Mouse (Mus musculus): Measurements from ENCODE around the gene Ngly1. TPM values are rescaled to one million over a fixed set of nuclear protein-coding genes. Genes with fewer than 3 reads are reported as not detected.

Gene Ngly1
- total and polyA plus RNA-seq, 3 experiments = 17.0 to 37.5 (median 21.7) TPM

DNA sequence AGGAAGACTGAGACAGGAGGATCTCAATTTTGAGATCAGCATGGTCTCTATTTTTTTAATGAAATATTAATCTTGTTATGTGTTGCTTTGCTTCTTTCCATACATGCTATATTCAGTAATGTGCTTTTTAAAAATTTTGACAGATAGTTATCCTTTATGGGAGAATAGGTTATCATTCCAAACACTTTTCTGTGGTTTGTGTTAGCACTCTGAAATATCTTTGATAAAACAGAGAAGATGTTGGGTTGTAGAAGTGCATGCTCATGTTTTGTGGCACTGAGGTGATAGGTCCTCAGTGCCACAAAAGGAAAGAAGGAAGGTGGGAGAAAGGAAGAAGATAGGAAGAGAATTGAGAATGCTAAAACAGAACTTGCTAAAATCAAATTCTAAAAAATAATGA lies 43.9 kb downstream of the Ngly1 start:
- TF ChIP-seq POLR2AphosphoS2 (IDR thresholded peaks at IDR 0.05; ENCODE audit: low read depth, low read length) (no peak), JUND (conservative IDR thresholded peaks at IDR 0.05; ENCODE audit: low read depth, low read length) (no peak), BHLHE40 (IDR thresholded peaks at IDR 0.05; ENCODE audit: low read depth, low read length) (no peak), HCFC1 (IDR thresholded peaks at IDR 0.05; ENCODE audit: low read depth, low read length) (no peak), POLR2A (IDR thresholded peaks at IDR 0.05; ENCODE audit: low read depth, low read length) (no peak), ZC3H11A (IDR thresholded peaks at IDR 0.05; ENCODE audit: low read depth, low read length) (no peak), MXI1 (IDR thresholded peaks at IDR 0.05; ENCODE audit: low read depth, low read length) (no peak), NELFE (IDR thresholded peaks at IDR 0.05; ENCODE audit: low read depth, low read length) (no peak), MEF2A (IDR thresholded peaks at IDR 0.05; ENCODE audit: borderline replicate concordance, low read depth, low read length) (no peak), ELF1 (IDR thresholded peaks at IDR 0.05; ENCODE audit: low read depth, low read length) (no peak), JUN (IDR thresholded peaks at IDR 0.05; ENCODE audit: insufficient read depth, low read depth, low read length) (no peak), RAD21 (IDR thresholded peaks at IDR 0.05; ENCODE audit: low read depth, low read length) (no peak), CTCF (conservative IDR thresholded peaks at IDR 0.05 in 1 of 2, IDR thresholded peaks at IDR 0.05 in 1 of 2; ENCODE audit: low read depth in 2 of 2, low read length in 2 of 2) (no peak), TBP (conservative IDR thresholded peaks at IDR 0.05; ENCODE audit: low read depth, low read length) (no peak), USF1 (IDR thresholded peaks at IDR 0.05; ENCODE audit: low read depth, low read length) (no peak)
- Histone ChIP-seq H3K9ac (ENCODE audit: insufficient read depth, low read depth) (no peak overlapping the region), H3K27me3 (replicated peaks) (no peaks in the 10 kb centered on the region), H3K4me2 (ENCODE audit: insufficient read depth, low read depth, poor library complexity, severe bottlenecking) (no peak overlapping the region), H3K36me3 (replicated peaks in 1 of 2; ENCODE audit: control insufficient read depth in 1 of 2, insufficient read depth in 1 of 2, low read length in 1 of 2) (peaks cover 0 to 28% of the 10 kb centered on the region in 2 experiments), H3K9me3 (replicated peaks; ENCODE audit: low read length) (no peaks in the 10 kb centered on the region), H3K79me2 (replicated peaks; ENCODE audit: control insufficient read depth, extremely low read depth, insufficient read depth, poor library complexity, severe bottlenecking) (no peaks in the 10 kb centered on the region), H3K4me3 (replicated peaks in 1 of 3; ENCODE audit: low read depth in 2 of 3, low read length in 2 of 3, poor library complexity in 1 of 3) (no peak overlapping the region), H3K27ac (ENCODE audit: insufficient read depth, low read depth) (no peak overlapping the region), H3K4me1 (ENCODE audit: control insufficient read depth in 1 of 2, insufficient read depth in 2 of 2) (peaks cover 0 to 3% of the 10 kb centered on the region in 2 experiments; a peak in 1 of 4 replicates)
- no peak for DNase-seq (ENCODE audit: extremely low read depth)
- in situ Hi-C loops (cut with MboI; ENCODE audit: low pct_ligation_motif_present, low pct_unique_long_range_greater_than_20kb, low sequenced_read_pairs) (no loop called here), dilution Hi-C loops (cut with MboI; ENCODE audit: extremely low pct_ligation_motif_present, extremely low pct_unique_long_range_greater_than_20kb, low sequenced_read_pairs) (no loop called here)

DNA sequence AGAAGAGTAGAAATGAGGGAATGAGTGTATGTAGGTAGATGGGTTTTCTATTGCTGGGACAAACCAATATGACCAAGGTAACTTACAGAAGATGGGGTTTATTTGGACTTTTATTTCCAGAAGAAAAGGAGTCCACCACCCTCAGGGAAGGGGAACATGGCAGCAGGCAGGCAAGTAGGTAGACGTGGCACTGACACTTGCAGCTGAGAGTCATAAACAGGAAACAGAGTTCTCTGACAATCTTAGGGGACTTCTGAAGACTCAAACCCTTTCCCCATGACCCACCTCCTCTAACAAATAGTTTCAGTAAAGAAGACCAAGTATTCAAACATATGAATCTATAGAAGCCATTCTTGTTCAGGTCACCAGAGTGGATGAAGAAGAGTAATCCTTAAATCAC lies 44.8 kb downstream of the Ngly1 start:
- no peaks in the 10 kb centered on the region for H3K9me3 ChIP-seq (replicated peaks; ENCODE audit: low read length)
- H3K4me3 ChIP-seq (replicated peaks in 1 of 3; ENCODE audit: low read depth in 2 of 3, low read length in 2 of 3, poor library complexity in 1 of 3) = no peak overlapping the region
- dilution Hi-C loops (cut with MboI; ENCODE audit: extremely low pct_ligation_motif_present, extremely low pct_unique_long_range_greater_than_20kb, low sequenced_read_pairs) = no loop called here
- H3K27ac ChIP-seq (ENCODE audit: insufficient read depth, low read depth) = no peak overlapping the region
- TF ChIP-seq BHLHE40 (IDR thresholded peaks at IDR 0.05; ENCODE audit: low read depth, low read length) (no peak), SIN3A (IDR thresholded peaks at IDR 0.05; ENCODE audit: low read length) (no peak), ZKSCAN1 (IDR thresholded peaks at IDR 0.05; ENCODE audit: borderline replicate concordance, low read depth, low read length) (no peak), CHD1 (IDR thresholded peaks at IDR 0.05; ENCODE audit: low read depth, low read length) (no peak), KAT2A (IDR thresholded peaks at IDR 0.05; ENCODE audit: insufficient replicate concordance, low read length) (no peak), TBP (conservative IDR thresholded peaks at IDR 0.05; ENCODE audit: low read depth, low read length) (no peak), ZNF384 (IDR thresholded peaks at IDR 0.05; ENCODE audit: low read depth, low read length) (no peak), GABPA (IDR thresholded peaks at IDR 0.05; ENCODE audit: insufficient replicate concordance, low read depth, low read length) (no peak), POLR2A (IDR thresholded peaks at IDR 0.05; ENCODE audit: low read depth, low read length) (no peak), ZC3H11A (IDR thresholded peaks at IDR 0.05; ENCODE audit: low read depth, low read length) (no peak), MEF2A (IDR thresholded peaks at IDR 0.05; ENCODE audit: borderline replicate concordance, low read depth, low read length) (no peak), MXI1 (IDR thresholded peaks at IDR 0.05; ENCODE audit: low read depth, low read length) (no peak), MAZ (IDR thresholded peaks at IDR 0.05; ENCODE audit: low read depth, low read length) (no peak), NRF1 (IDR thresholded peaks at IDR 0.05; ENCODE audit: low read depth, low read length) (no peak), HCFC1 (IDR thresholded peaks at IDR 0.05; ENCODE audit: low read depth, low read length) (no peak)
- no peaks in the 10 kb centered on the region for H3K27me3 ChIP-seq (replicated peaks)
- peaks cover 0 to 28% of the 10 kb centered on the region in 2 experiments for H3K36me3 ChIP-seq (replicated peaks in 1 of 2; ENCODE audit: control insufficient read depth in 1 of 2, insufficient read depth in 1 of 2, low read length in 1 of 2)
- in situ Hi-C loops (cut with MboI; ENCODE audit: low pct_ligation_motif_present, low pct_unique_long_range_greater_than_20kb, low sequenced_read_pairs) = no loop called here
- no peak for DNase-seq (ENCODE audit: extremely low read depth)
- H3K4me2 ChIP-seq (ENCODE audit: insufficient read depth, low read depth, poor library complexity, severe bottlenecking) = no peak overlapping the region
- no peaks in the 10 kb centered on the region for H3K79me2 ChIP-seq (replicated peaks; ENCODE audit: control insufficient read depth, extremely low read depth, insufficient read depth, poor library complexity, severe bottlenecking)
- H3K4me1 ChIP-seq (ENCODE audit: control insufficient read depth in 1 of 2, insufficient read depth in 2 of 2) = peaks cover 0 to 3% of the 10 kb centered on the region in 2 experiments; a peak in 1 of 4 replicates
- no peak overlapping the region for H3K9ac ChIP-seq (ENCODE audit: insufficient read depth, low read depth)
